Mouse (Mus musculus) A20 (cell line): ENCODE measurements around the gene Spata31d1d.
"Not testable (repeated sequence)": the region's sequence is repeated elsewhere in the genome, so short reads cannot be mapped to it uniquely, and the experiment has no call there.

ENCODE experiments used
- DNase-seq: peaks from one replicate; pipeline ENCODE4 v3.0.0-alpha.2; 2011; ENCODE audit warnings: low read depth, low spot score

The Spata31d1d gene

GRCm38 (mm10) chr13:59731652-59732051 is at the start of gene Spata31d1d:
TSS of gene Spata31d1d (minus strand) at chr13:59731752.
- DNase-seq = no peak

GRCm38 (mm10) chr13:59779744-59780264 is 48.3 kb upstream of the Spata31d1d start:
- DNase-seq = peak; percentile 16

- peak; percentile 32 for DNase-seq
Measured at GRCm38 (mm10) chr13:59779213-59779612, 47.7 kb upstream of the Spata31d1d start.

- no peak for DNase-seq
Measured at GRCm38 (mm10) chr13:59775168-59775567, 43.6 kb upstream of the Spata31d1d start.

GRCm38 (mm10) chr13:59771257-59771656 is 39.7 kb upstream of the Spata31d1d start:
- no peak for DNase-seq

GRCm38 (mm10) chr13:59770847-59771246 is 39.3 kb upstream of the Spata31d1d start:
- DNase-seq = peak; percentile 26

DNA sequence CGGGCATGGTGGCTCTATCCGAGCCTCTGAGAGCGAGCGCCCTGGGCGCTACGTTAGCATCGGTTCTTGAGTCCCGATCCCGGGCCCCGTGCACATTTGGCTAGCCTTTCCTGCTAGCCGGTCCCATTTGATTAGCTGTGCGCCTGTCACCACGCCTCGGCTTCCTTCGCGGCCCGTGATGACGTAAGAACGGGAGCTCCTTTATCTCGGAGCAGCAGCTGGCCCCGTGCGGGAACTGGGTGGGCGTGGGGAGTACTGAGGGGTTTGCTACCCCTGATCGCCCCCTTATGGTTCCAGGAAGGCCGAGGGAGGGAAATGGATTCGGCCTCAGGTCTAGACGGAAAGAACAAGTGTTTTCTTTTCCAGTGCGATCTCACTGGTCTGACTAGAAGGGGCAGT is 38.6 kb upstream of the Spata31d1d start:
- peak; percentile 90 for DNase-seq

DNA sequence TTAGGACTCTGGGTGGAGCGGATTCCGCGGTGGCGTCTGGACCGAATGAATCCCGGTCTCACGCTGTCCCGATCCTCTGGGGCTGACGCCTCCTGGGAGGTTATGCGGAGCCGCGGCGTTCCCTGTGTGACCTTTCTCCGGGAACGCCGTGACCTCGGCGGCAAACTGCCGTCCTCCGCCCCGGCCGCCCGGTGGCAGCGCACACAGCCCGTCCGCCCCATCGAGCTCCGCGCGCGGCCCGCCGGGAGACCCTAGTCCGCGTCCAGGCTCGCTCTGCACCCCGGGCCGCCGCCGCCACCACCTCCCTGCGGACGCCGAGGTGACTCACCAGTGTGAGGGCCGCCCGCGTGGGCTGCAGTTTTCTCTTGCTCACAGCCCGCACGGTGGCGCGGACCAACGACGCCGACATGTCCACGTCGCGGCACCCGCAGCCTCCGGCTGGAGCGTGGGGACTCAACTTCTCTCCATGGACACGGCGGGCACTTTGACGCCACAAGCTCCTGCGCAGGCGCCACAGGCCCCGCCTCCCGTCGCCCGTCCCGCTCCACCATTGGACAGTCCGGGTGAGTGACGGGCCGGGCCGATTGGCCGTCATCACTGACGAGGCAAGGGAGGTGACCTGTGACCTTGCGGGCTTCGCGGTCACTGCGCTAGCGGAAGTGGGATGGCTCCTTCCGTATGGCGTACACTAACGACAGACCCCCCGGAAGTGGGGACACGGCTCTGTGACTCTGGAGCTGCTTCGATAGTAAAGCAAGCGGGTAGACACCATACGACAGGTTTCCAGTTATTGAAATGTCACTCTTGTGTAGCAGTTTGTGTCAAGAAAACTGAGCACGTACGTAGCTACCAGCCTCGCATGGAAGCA is 38.0 kb upstream of the Spata31d1d start, which contains the start of gene Isca1:
Gene Isca1 (minus strand): TSS at position 515 of the 868 bp plus-strand sequence.
- DNase-seq = peak; percentile 98

DNA sequence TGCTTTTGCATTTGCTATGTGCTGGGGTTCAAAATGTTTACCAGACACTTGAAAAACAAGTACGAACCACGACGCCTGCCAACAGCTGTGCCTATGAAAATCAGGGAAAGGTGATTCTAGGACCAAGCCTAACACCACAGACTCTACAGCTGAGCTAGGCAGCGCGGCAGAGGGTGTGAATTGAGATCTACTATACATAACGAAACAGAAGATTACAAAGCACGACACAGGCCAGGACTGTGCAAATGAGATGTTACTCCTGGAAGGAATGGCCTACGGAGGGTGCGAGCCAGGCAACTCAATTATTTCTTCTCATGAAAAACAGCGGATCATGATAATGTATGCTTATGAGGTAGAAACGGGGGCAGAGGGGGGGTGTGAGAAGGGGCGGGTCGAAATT is 37.0 kb upstream of the Spata31d1d start:
- peak; percentile 49 for DNase-seq

DNA sequence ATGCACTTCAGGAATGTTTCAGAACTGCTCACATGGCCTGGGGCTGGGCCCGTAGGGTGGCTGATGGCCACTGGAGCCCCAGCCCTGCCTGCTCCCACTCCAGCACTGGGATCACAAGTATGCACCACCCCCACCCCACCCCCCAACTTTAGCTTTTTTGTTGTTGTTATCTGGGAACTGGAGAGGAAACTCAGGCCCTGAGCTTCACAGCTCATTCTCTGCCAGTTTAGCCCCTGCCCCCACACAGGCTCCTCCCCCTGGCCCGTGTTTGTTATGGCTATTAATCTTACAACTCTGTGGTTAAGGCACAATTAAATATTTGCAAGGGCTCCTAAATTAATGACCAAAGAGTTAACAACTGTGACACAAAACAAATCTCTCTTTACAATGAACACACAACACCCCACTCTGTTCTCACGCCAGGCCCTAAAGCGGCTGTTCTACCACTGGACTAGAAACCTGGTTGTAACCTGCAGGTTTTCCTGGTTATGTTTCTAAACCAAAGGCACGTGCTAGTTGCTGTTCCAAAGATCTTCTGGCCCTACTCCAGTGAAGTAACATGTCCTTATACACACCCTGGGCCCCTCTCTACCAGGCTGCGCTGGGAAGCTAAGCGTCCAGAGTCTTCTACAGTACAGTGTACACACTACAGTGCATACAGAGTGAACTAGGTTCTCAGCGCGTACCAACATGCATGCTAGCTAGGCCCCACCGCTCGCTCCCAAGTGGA is 35.4 kb upstream of the Spata31d1d start:
- no peak for DNase-seq

DNA sequence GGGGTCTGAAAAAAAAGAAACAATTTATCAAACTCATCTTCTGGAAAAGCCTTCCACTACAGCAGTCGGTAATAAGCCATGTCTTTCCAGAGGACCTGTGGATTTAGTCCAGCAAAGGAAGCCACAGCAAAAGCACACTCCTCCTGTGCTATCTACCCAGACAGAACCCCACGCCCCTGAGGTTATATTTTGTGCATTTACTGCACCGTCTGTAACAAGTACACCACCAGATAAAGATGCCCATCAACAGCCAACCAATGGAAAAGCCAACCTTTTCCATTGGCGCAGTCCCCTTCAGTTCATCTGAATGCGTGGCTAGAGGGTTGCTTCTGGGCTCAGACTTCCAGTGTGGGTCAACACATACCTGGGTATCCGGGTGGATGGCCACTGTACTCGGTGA is 31.2 kb upstream of the Spata31d1d start:
- DNase-seq = no peak

GRCm38 (mm10) chr13:59756906-59757305 is 25.4 kb upstream of the Spata31d1d start:
- DNase-seq = no peak

GRCm38 (mm10) chr13:59750310-59750709 is 18.8 kb upstream of the Spata31d1d start:
- no peak for DNase-seq

DNA sequence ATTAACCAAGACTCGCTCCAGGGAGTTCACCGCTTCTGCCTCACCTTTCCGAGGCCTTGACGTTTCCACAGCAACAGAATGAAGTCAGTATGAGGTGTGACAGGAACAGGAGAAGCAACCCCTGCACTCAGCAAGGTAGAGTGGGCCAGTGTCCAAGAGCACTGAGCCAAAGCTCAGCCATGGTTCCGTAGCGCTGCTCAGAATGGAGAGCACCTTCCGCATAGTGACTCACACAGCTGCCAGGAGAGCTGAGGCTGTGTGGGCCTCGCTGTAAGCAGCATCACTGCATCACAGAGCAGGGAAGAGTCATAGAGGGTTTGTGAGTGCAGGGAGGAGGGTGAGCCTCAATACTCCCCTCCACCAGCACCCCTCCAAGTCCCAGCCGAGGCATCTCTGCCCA is 15.2 kb upstream of the Spata31d1d start, which contains the start of gene 1700014D04Rik:
Gene 1700014D04Rik (minus strand): TSS at position 42 of the 400 bp plus-strand sequence.
- no peak for DNase-seq

GRCm38 (mm10) chr13:59746164-59746563 is 14.6 kb upstream of the Spata31d1d start:
- no peak for DNase-seq

DNA sequence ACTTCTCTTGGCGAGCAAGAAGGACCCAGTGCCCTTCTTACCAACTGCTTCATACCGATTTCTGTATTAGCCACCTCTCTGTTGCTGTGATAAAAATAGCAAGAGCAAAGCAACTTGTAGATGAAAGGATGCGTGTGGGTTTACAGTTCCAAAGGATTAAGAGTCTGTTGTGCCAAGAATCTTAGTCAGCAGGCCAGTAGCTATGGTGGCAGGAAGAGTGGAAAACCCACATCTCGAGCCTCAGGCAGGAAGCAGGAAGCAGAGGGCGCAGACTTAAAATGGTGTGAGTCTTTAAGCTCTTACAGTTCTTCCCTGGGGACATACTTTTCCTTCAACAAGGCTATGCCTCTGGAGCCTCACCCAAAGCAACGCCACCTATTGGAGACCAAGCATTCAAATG is 13.9 kb upstream of the Spata31d1d start:
- no peak for DNase-seq

GRCm38 (mm10) chr13:59741697-59742096 is 10.1 kb upstream of the Spata31d1d start:
- peak; percentile 13 for DNase-seq

DNA sequence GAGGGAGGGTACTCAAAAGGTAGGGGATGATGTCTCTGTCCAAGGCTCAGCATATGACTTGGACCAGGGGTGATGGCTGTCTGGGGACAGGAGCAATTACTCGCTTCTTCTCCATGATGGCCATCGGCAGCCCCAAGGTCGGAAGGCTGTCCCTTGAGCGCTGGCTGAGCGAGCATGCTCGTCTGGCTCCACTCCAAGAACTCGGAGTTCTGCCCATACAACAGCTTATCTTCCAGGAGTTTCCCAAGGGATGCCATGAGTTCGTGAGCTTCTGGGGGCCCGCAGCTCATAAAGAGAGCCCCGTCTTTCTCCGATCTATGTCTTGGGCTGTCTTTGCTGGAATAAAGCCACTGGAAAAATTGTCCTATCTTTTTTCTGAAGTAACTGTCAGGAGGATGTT is 9.5 kb upstream of the Spata31d1d start:
- no peak for DNase-seq

DNA sequence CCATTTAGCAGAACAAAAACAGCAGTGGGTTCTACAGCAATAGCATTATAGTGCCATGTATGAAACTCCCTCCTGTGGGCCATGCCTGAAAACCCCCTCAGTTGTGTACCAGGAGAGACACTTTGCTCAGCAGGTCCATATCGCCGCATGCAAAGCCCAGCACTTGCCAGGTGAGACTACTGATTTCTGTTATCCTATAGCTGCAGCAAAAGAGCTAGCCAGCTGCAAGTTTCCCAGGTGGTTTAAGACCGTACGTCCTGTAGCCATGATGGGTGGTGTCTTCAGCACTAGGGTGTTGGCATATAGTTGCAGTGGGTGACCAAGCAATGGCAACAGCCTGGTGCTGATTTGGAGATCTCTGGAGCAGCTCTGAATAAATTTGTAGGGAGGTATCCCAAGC is 7.8 kb upstream of the Spata31d1d start:
- no peak for DNase-seq

- no peak for DNase-seq
Measured at GRCm38 (mm10) chr13:59738455-59738854, 6.9 kb upstream of the Spata31d1d start.

- DNase-seq = no peak
Measured at GRCm38 (mm10) chr13:59735190-59735589, 3.6 kb upstream of the Spata31d1d start.

DNA sequence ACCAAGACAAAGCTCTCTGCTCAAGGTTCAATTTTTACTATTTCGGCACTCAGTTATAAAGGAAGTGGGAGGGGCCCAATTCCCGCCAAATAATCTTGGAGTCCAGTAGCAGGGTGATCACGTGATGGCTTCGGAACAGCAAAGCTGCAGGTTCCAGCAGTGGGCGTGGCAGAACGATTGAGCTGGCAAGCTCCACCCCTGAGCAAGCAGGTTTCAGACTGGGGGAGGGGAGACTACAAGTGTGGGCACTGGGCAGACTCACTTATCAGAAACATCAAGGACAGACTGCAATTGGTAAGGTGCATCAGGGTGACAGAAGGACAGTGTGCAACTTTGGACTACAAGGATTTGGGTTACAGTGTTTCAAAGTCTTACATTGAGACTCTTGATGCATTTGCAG is 2.8 kb upstream of the Spata31d1d start:
- not testable (repeated sequence) for DNase-seq
